Mouse (Mus musculus): ENCODE data around the gene H2afv. TPM values are rescaled to one million over a fixed set of nuclear protein-coding genes. Genes with fewer than 3 reads are reported as not detected.
A peak's percentile ranks its signal among the peaks of the same experiment; 100 is the strongest.
"Not testable (repeated sequence)": the region's sequence is repeated elsewhere in the genome, so short reads cannot be mapped to it uniquely, and the experiment has no call there.

Gene H2afv
- polyA plus RNA-seq, 1 experiment from 2014 or later: 786 TPM

DNA sequence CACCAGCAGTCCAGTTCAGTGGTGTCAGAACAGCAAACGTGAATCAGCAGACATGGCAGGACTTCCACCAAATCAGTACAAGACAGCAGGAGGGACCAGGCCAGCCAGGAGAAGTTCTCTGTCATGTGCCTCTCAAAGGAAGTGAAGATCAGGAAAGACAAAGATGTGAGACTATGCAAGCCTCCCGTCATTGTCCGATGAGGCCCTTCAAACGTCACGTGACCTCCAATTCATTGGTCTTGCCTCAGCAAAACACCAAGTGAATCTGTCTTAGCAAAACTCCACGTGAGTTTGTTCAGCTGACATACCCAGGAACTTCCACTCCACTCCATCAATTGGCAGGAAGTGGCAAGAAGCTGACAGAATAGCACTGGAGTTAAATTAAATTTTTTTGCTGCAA, 11.8 kb upstream of the H2afv start:
- no peak for DNase-seq (ENCODE audit: low spot score)
- no peak overlapping the region for H3K4me3 ChIP-seq
- H3K36me3 ChIP-seq (replicated peaks): no peaks in the 10 kb centered on the region
- WGBS: 89% methylated on average over 6 of the region's 6 CpGs
- no peaks in the 10 kb centered on the region for H3K9me3 ChIP-seq
- H3K27ac ChIP-seq (replicated peaks): no peak overlapping the region
- no peaks in the 10 kb centered on the region for H3K27me3 ChIP-seq (replicated peaks; ENCODE audit: low read depth, poor library complexity, severe bottlenecking)
- H3K4me1 ChIP-seq: no peaks in the 10 kb centered on the region

DNA sequence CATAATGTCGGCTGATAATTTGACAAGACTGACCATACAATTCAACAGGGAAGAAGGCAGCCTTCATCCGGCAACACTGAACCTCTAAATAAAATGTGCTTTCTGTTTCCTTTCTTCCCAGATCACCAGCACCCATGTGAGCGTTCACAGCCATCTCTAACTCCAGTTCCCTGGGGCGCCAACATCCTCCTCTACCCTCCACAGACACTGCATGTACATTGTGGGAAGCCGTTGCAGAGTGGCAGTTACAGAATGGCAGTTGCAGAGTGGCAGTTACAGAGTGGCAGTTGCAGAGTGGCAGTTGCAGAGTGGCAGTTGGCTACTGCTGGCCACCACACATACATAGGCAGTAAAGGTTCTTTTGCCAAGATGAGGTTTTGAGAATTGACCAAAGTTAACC, 3.9 kb upstream of the H2afv start:
- H3K9me3 ChIP-seq; H3K27ac ChIP-seq (replicated peaks); H3K4me3 ChIP-seq; H3K4me1 ChIP-seq; DNase-seq (ENCODE audit: low spot score); H3K27me3 ChIP-seq (replicated peaks; ENCODE audit: low read depth, poor library complexity, severe bottlenecking); H3K36me3 ChIP-seq (replicated peaks): not testable (repeated sequence)
- WGBS: 92% methylated on average over 5 of the region's 5 CpGs

DNA sequence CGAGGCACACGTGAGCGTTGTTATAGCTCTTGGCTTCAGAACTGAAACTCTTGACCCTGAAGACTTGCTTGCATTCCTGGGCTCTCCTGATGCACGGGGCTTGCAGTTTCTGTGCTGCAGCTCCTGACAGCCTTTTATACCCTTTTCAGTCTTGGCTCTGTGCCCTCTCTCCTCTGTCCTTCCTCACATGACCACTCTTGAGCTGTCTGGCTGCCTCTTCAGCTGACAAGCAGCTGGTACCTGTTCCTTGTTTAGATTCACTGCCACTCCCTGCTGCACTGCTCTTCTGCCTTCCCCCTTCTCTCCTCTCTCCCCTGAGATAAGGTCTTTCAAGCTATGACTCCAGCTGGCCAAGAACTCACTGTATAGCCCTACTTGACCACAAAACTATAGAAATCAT, 3.2 kb upstream of the H2afv start:
- DNase-seq (ENCODE audit: low spot score): no peak
- Histone ChIP-seq H3K4me1 (peaks cover 10% of the 10 kb centered on the region), H3K27me3 (replicated peaks; ENCODE audit: low read depth, poor library complexity, severe bottlenecking) (no peaks in the 10 kb centered on the region), H3K9me3 (peaks cover 3% of the 10 kb centered on the region; the same call in 1 of the 2 replicates), H3K4me3 (no peak overlapping the region), H3K36me3 (replicated peaks) (0 out of 2 replicates have a peak, but pooled peaks cover 2% of the 10 kb centered on the region), H3K27ac (replicated peaks) (no peak overlapping the region)
- 90% methylated on average over 4 of the region's 4 CpGs for WGBS

DNA sequence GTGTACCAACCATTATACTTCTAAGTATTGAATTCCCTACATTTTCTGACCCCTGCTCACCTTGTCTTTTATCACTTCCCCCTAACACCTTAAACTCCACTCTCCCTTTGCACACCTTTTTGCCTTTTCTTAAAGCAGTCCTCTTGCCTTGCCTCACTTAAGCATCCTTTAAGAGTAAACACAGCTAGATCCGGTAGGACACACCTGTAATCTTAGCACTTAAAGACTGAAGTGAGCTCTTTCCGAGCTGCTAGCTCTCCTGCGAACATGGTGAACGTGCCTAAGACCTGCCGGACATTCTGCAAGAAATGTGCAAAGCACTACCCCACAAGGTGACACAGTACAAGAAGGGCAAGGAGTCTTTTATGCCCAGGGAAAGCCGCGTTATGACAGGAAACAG, 1.7 kb upstream of the H2afv start:
- no peak overlapping the region for H3K27ac ChIP-seq (replicated peaks)
- no peaks in the 10 kb centered on the region for H3K27me3 ChIP-seq (replicated peaks; ENCODE audit: low read depth, poor library complexity, severe bottlenecking)
- WGBS: 92% methylated on average over 7 of the region's 7 CpGs
- peaks cover 10% of the 10 kb centered on the region for H3K4me1 ChIP-seq
- peaks cover 16% of the 10 kb centered on the region for H3K36me3 ChIP-seq (replicated peaks)
- no peak overlapping the region for H3K4me3 ChIP-seq
- no peak for DNase-seq (ENCODE audit: low spot score)
- peaks cover 3% of the 10 kb centered on the region; the same call in 1 of the 2 replicates for H3K9me3 ChIP-seq

- Histone ChIP-seq H3K27me3 (replicated peaks; ENCODE audit: low read depth, poor library complexity, severe bottlenecking) (no peaks in the 10 kb centered on the region), H3K27ac (replicated peaks) (peak overlapping the region; percentile 93), H3K36me3 (replicated peaks) (peaks cover 21% of the 10 kb centered on the region), H3K4me3 (0 out of 2 replicates have a peak overlapping the region, but pooled peaks have one; percentile 71), H3K4me1 (peaks cover 10% of the 10 kb centered on the region), H3K9me3 (peaks cover 3% of the 10 kb centered on the region; the same call in 1 of the 2 replicates)
- WGBS: 81% methylated on average over 4 of the region's 4 CpGs
- no peak for DNase-seq (ENCODE audit: low spot score)
Measured at GRCm38 (mm10) chr11:6445441-6445840, 1.2 kb upstream of the H2afv start.

- Histone ChIP-seq H3K27ac (replicated peaks) (peak overlapping the region; percentile 93), H3K36me3 (replicated peaks) (peaks cover 31% of the 10 kb centered on the region), H3K9me3 (peaks cover 3% of the 10 kb centered on the region; the same call in 1 of the 2 replicates), H3K4me3 (peak overlapping the region; percentile 71), H3K4me1 (peaks cover 10% of the 10 kb centered on the region), H3K27me3 (replicated peaks; ENCODE audit: low read depth, poor library complexity, severe bottlenecking) (no peaks in the 10 kb centered on the region)
- under 1% methylated on average over 10 of the region's 10 CpGs for WGBS
- DNase-seq (ENCODE audit: low spot score): no peak
Measured at GRCm38 (mm10) chr11:6443727-6444076, 541 bp downstream of the H2afv start.

GRCm38 (mm10) chr11:6443102-6443501, 1.1 kb downstream of the H2afv start:
- DNase-seq (ENCODE audit: low spot score): no peak
- H3K36me3 ChIP-seq (replicated peaks): peaks cover 37% of the 10 kb centered on the region
- 72% methylated on average over 4 of the region's 4 CpGs for WGBS
- peak overlapping the region; percentile 71 for H3K4me3 ChIP-seq
- no peaks in the 10 kb centered on the region for H3K27me3 ChIP-seq (replicated peaks; ENCODE audit: low read depth, poor library complexity, severe bottlenecking)
- H3K27ac ChIP-seq (replicated peaks): peak overlapping the region; percentile 93
- H3K9me3 ChIP-seq: peaks cover 2% of the 10 kb centered on the region; the same call in 1 of the 2 replicates
- H3K4me1 ChIP-seq: peaks cover 10% of the 10 kb centered on the region

DNA sequence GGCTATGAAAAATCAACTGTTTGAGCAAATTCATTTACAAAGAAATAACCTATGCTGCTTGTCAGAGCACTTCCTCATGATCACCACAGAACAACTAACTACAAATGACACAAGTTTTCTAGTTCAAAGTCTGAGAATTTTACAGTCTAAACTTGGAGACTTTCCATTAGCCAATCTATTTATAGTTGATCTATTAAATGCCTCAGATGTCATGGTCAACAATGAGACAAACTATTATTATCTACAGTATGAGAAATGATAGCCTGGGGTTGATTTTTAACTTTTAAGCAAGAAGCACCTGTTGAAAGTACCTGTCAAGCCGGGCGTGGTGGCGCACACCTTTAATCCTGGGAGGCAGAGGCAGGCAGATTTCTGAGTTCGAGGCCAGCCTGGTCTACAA, 1.7 kb downstream of the H2afv start:
- Histone ChIP-seq H3K36me3 (replicated peaks) (peaks cover 42% of the 10 kb centered on the region), H3K27me3 (replicated peaks; ENCODE audit: low read depth, poor library complexity, severe bottlenecking) (no peaks in the 10 kb centered on the region), H3K27ac (replicated peaks) (no peak overlapping the region), H3K9me3 (no peaks in the 10 kb centered on the region), H3K4me3 (peak overlapping the region; percentile 18; the same call in 1 of the 2 replicates), H3K4me1 (peaks cover 10% of the 10 kb centered on the region)
- WGBS: 94% methylated on average over 4 of the region's 4 CpGs
- DNase-seq (ENCODE audit: low spot score): no peak

GRCm38 (mm10) chr11:6440171-6440570, 4.1 kb downstream of the H2afv start:
- 95% methylated on average over 4 of the region's 4 CpGs for WGBS
- Histone ChIP-seq H3K27me3 (replicated peaks; ENCODE audit: low read depth, poor library complexity, severe bottlenecking) (no peaks in the 10 kb centered on the region), H3K4me3 (no peak overlapping the region), H3K9me3 (no peaks in the 10 kb centered on the region), H3K27ac (replicated peaks) (no peak overlapping the region), H3K4me1 (peaks cover 8% of the 10 kb centered on the region), H3K36me3 (replicated peaks) (peaks cover 66% of the 10 kb centered on the region)
- DNase-seq (ENCODE audit: low spot score): no peak

- Histone ChIP-seq H3K27me3 (replicated peaks; ENCODE audit: low read depth, poor library complexity, severe bottlenecking) (no peaks in the 10 kb centered on the region), H3K4me1 (no peaks in the 10 kb centered on the region), H3K4me3 (no peak overlapping the region), H3K36me3 (replicated peaks) (peaks cover 91% of the 10 kb centered on the region), H3K27ac (replicated peaks) (no peak overlapping the region), H3K9me3 (no peaks in the 10 kb centered on the region)
- WGBS: 92% methylated on average over 2 of the region's 2 CpGs
- DNase-seq (ENCODE audit: low spot score): no peak
Measured at GRCm38 (mm10) chr11:6437667-6438066, 6.6 kb downstream of the H2afv start.

DNA sequence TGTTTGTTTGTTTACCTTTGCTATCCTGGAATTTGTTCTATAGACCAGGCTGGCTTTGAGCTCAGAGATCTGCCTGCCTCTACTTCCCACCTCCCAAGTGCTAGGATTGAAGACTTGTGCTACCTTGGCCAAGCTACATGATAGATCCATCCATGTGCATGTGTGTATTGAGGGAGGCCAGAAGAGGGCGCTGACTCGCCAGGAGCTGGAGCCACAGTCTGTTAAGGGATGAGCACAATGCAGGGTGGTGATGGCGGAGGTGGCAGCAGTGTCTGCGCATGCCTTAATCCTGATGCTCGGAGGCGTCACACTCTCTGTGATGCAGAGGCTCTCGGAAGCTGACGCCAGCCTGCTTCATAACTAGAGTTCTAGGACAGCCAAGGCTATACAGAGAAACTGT, 7.8 kb downstream of the H2afv start:
- H3K27ac ChIP-seq (replicated peaks): no peak overlapping the region
- no peaks in the 10 kb centered on the region for H3K9me3 ChIP-seq
- WGBS: 69% methylated on average over 8 of the region's 8 CpGs
- H3K4me3 ChIP-seq: no peak overlapping the region
- H3K36me3 ChIP-seq (replicated peaks): peaks cover 93% of the 10 kb centered on the region
- H3K27me3 ChIP-seq (replicated peaks; ENCODE audit: low read depth, poor library complexity, severe bottlenecking): no peaks in the 10 kb centered on the region
- no peaks in the 10 kb centered on the region for H3K4me1 ChIP-seq
- peak; percentile 44 for DNase-seq (ENCODE audit: low spot score)

- DNase-seq (ENCODE audit: low spot score): no peak
- H3K27ac ChIP-seq (replicated peaks): no peak overlapping the region
- no peaks in the 10 kb centered on the region for H3K9me3 ChIP-seq
- WGBS: 94% methylated on average over 7 of the region's 7 CpGs
- no peaks in the 10 kb centered on the region for H3K27me3 ChIP-seq (replicated peaks; ENCODE audit: low read depth, poor library complexity, severe bottlenecking)
- H3K4me3 ChIP-seq: no peak overlapping the region
- peaks cover 98% of the 10 kb centered on the region for H3K36me3 ChIP-seq (replicated peaks)
- H3K4me1 ChIP-seq: no peaks in the 10 kb centered on the region
Measured at GRCm38 (mm10) chr11:6430186-6430585, 14.1 kb downstream of the H2afv start.

- H3K4me3 ChIP-seq: no peak overlapping the region
- no peaks in the 10 kb centered on the region for H3K9me3 ChIP-seq
- DNase-seq (ENCODE audit: low spot score): no peak
- peaks cover 87% of the 10 kb centered on the region for H3K36me3 ChIP-seq (replicated peaks)
- peaks cover 16% of the 10 kb centered on the region for H3K4me1 ChIP-seq
- H3K27me3 ChIP-seq (replicated peaks; ENCODE audit: low read depth, poor library complexity, severe bottlenecking): no peaks in the 10 kb centered on the region
- no peak overlapping the region for H3K27ac ChIP-seq (replicated peaks)
- 73% methylated on average over 2 of the region's 2 CpGs for WGBS
Measured at GRCm38 (mm10) chr11:6420722-6421350, 23.4 kb downstream of the H2afv start.

Data from embryonic facial prominence, embryonic 10.5 days (tissue).